Mouse (Mus musculus) CH12.LX (cell line): Measurements from ENCODE around the gene Gm10959.

Experiments
- CTCF ChIP-seq, 2 experiments: IDR thresholded peaks in 1 of 2; conservative IDR thresholded peaks in 1 of 2; 2 replicates each; pipeline ENCODE4 v1.5.1; 2011 to 2012; ENCODE audit warnings: low read depth in 2 of 2, low read length in 2 of 2, improper control_type of control experiment in 1 of 2, inconsistent platforms in 1 of 2, mild to moderate bottlenecking in 1 of 2, moderate library complexity in 1 of 2
- JUND ChIP-seq: conservative IDR thresholded peaks from 2 replicates; pipeline ENCODE4 v1.6.1; 2011; ENCODE audit warnings: low read depth, low read length, improper control_type of control experiment

DNA sequence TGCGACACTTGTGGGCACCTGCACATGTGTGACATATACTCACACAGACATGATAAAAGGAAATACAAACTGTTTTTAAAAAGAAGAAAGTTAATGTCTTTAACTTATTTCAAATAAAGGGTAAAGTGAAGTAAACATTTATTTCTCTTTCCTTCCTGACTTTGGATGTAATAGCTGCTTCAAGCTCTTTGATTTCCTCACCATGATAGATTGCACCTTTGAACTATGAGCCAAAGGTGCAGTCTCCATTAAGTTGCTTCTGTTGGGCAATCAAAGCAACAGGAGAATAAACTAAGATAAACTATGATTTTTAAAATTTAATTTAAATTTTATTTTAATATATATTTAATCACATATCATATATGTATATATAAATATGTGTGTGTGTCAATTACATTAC, 50.9 kb downstream of the Gm10959 start:
- TF ChIP-seq CTCF (conservative IDR thresholded peaks at IDR 0.05 in 1 of 2, IDR thresholded peaks at IDR 0.05 in 1 of 2; ENCODE audit: low read depth in 2 of 2, low read length in 2 of 2) (no peak), JUND (no peak)
